Mouse (Mus musculus) myocyte (in vitro differentiated cells): Measurements from ENCODE around the gene Dock11. TPM values are rescaled to one million over a fixed set of nuclear protein-coding genes. Genes with fewer than 3 reads are reported as not detected.
A peak's percentile ranks its signal among the peaks of the same experiment; 100 is the strongest.

Source experiments
- H3K27me3 ChIP-seq: one replicate; pipeline ENCODE4 v1.6.1; 2011; ENCODE audit not compliant: control insufficient read depth, insufficient read depth, insufficient read length
- H3K36me3 ChIP-seq: one replicate; pipeline ENCODE4 v1.6.1; 2011; ENCODE audit not compliant: control insufficient read depth, insufficient read depth
- H3K4me2 ChIP-seq: one replicate; pipeline ENCODE4 v1.6.1; 2011; ENCODE audit warnings: low read depth, control low read depth
- H3K4me3 ChIP-seq: one replicate; pipeline ENCODE4 v1.5.1; 2011; ENCODE audit warnings: mild to moderate bottlenecking, control low read depth, moderate library complexity
- H3K79me2 ChIP-seq: one replicate; pipeline ENCODE4 v1.6.1; 2011; ENCODE audit not compliant: control insufficient read depth, insufficient read depth
- H3ac ChIP-seq: one replicate; pipeline ENCODE4 v1.6.1; 2011; ENCODE audit not compliant: control insufficient read depth, insufficient read length
- CEBPB ChIP-seq: IDR thresholded peaks from 2 replicates; pipeline ENCODE4 v1.6.1; 2011; ENCODE audit warnings: mild to moderate bottlenecking, moderate library complexity; ENCODE audit not compliant: poor library complexity, insufficient read depth, severe bottlenecking
- E2F4 ChIP-seq: IDR thresholded peaks from one replicate; pipeline ENCODE4 v1.6.1; 2011; ENCODE audit warnings: mild to moderate bottlenecking, control low read depth, moderate library complexity; ENCODE audit not compliant: insufficient read depth
- MAX ChIP-seq: IDR thresholded peaks from one replicate; pipeline ENCODE4 v1.6.1; 2011; ENCODE audit warnings: low read depth, mild to moderate bottlenecking, control low read depth
- MYOD1 ChIP-seq, 3 experiments: IDR thresholded peaks; one replicate each; pipeline ENCODE4 v1.6.1; 2011; ENCODE audit warnings: control low read depth in 2 of 3, low read depth in 2 of 3, mild to moderate bottlenecking in 2 of 3, moderate library complexity in 1 of 3; ENCODE audit not compliant: insufficient read length in 2 of 3, control insufficient read depth in 1 of 3
- MYOG ChIP-seq, 3 experiments: IDR thresholded peaks; one replicate each; pipeline ENCODE4 v1.6.1; 2011; ENCODE audit warnings: control low read depth in 2 of 3, low read depth in 2 of 3, mild to moderate bottlenecking in 2 of 3; ENCODE audit not compliant: insufficient read length in 2 of 3, control insufficient read depth in 1 of 3, insufficient read depth in 1 of 3
- POLR2A ChIP-seq: IDR thresholded peaks from one replicate; pipeline ENCODE4 v1.6.1; 2011; ENCODE audit warnings: low read depth, mild to moderate bottlenecking, control low read depth, moderate library complexity; ENCODE audit not compliant: insufficient read length
- POLR2AphosphoS2 ChIP-seq: IDR thresholded peaks from one replicate; pipeline ENCODE4 v1.6.1; 2011; ENCODE audit warnings: low read depth, control low read depth; ENCODE audit not compliant: insufficient read length
- REST ChIP-seq: IDR thresholded peaks from one replicate; pipeline ENCODE4 v1.6.1; 2011; ENCODE audit warnings: mild to moderate bottlenecking, control low read depth, moderate library complexity; ENCODE audit not compliant: insufficient read depth, insufficient read length
- SRF ChIP-seq: IDR thresholded peaks from one replicate; pipeline ENCODE4 v1.6.1; 2011; ENCODE audit warnings: low read depth; ENCODE audit not compliant: control insufficient read depth, insufficient read length
- TCF12 ChIP-seq: IDR thresholded peaks from one replicate; pipeline ENCODE4 v1.6.1; 2011; ENCODE audit warnings: mild to moderate bottlenecking, control low read depth; ENCODE audit not compliant: poor library complexity, insufficient read depth, severe bottlenecking
- TCF3 ChIP-seq: IDR thresholded peaks from one replicate; pipeline ENCODE4 v1.6.1; 2011; ENCODE audit warnings: low read depth, control low read depth; ENCODE audit not compliant: insufficient read length
- USF1 ChIP-seq: IDR thresholded peaks from one replicate; pipeline ENCODE4 v1.6.1; 2011; ENCODE audit warnings: low read depth, mild to moderate bottlenecking, control low read depth, moderate library complexity
- polyA plus RNA-seq: library from polyadenylated mRNA; unstranded; fragments of >200 nt; fragmentation: generic; extraction: Trizol; gene quantifications from one replicate; pipeline ENCODE4 v1.2.1, GENCODE M21; 2012; ENCODE audit warnings: missing spikeins

Dock11 gene
- polyA plus RNA-seq, 1 experiment = 6.2 TPM

GRCm38 (mm10) chrX:36047451-36047850 lies 158.8 kb downstream of the Dock11 start:
- H3K36me3 ChIP-seq = peaks cover 5% of the 10 kb centered on the region

GRCm38 (mm10) chrX:36050312-36050711 lies 161.7 kb downstream of the Dock11 start:
- peak overlapping the region; percentile 57 for H3K4me2 ChIP-seq
- no peaks in the 10 kb centered on the region for H3K36me3 ChIP-seq
- H3ac ChIP-seq = no peak overlapping the region
- no peaks in the 10 kb centered on the region for H3K79me2 ChIP-seq
- TF ChIP-seq TCF3 (no peak), POLR2AphosphoS2 (no peak)
- H3K27me3 ChIP-seq = no peaks in the 10 kb centered on the region
- no peak overlapping the region for H3K4me3 ChIP-seq

More at GRCm38 (mm10) chrX:36047451-36047850, 158.8 kb downstream of the Dock11 start:
- Histone ChIP-seq H3K79me2 (no peaks in the 10 kb centered on the region), H3K27me3 (no peaks in the 10 kb centered on the region), H3ac (no peak overlapping the region), H3K4me3 (no peak overlapping the region), H3K4me2 (no peak overlapping the region)
- no peak for TF ChIP-seq SRF
- no peak for TF ChIP-seq E2F4
- TF ChIP-seq TCF12 = no peak

- Histone ChIP-seq H3K79me2 (no peaks in the 10 kb centered on the region), H3K4me3 (no peak overlapping the region), H3K36me3 (no peaks in the 10 kb centered on the region), H3K4me2 (no peak overlapping the region), H3K27me3 (no peaks in the 10 kb centered on the region), H3ac (no peak overlapping the region)
- no peak for TF ChIP-seq TCF12
- TF ChIP-seq USF1 = no peak
- no peak for TF ChIP-seq CEBPB
- no peak for TF ChIP-seq MYOD1 (IDR thresholded peaks at IDR 0.05; ENCODE audit: control insufficient read depth in 1 of 3, insufficient read length in 2 of 3, low read depth in 2 of 3)
- no peak for TF ChIP-seq POLR2A
- TF ChIP-seq POLR2AphosphoS2 = no peak
Measured at GRCm38 (mm10) chrX:36073997-36074396, 185.4 kb downstream of the Dock11 start.

GRCm38 (mm10) chrX:36077164-36077563 lies 188.5 kb downstream of the Dock11 start:
- Histone ChIP-seq H3ac (no peak overlapping the region), H3K36me3 (no peaks in the 10 kb centered on the region), H3K79me2 (no peaks in the 10 kb centered on the region), H3K4me2 (no peak overlapping the region), H3K4me3 (no peak overlapping the region), H3K27me3 (no peaks in the 10 kb centered on the region)
- TF ChIP-seq MAX = no peak
- no peak for TF ChIP-seq E2F4
- TF ChIP-seq TCF3 = no peak

GRCm38 (mm10) chrX:36082917-36083316 lies 194.3 kb downstream of the Dock11 start:
- Histone ChIP-seq H3K27me3 (no peaks in the 10 kb centered on the region), H3K36me3 (no peaks in the 10 kb centered on the region), H3ac (no peak overlapping the region), H3K79me2 (no peaks in the 10 kb centered on the region), H3K4me3 (no peak overlapping the region), H3K4me2 (no peak overlapping the region)
- TF ChIP-seq REST = no peak
- TF ChIP-seq TCF3 = no peak
- TF ChIP-seq MYOG (IDR thresholded peaks at IDR 0.05; ENCODE audit: control insufficient read depth in 1 of 3, insufficient read depth in 1 of 3, insufficient read length in 2 of 3, low read depth in 2 of 3) = no peak

GRCm38 (mm10) chrX:36088464-36089256 lies 200.0 kb downstream of the Dock11 start:
- no peak overlapping the region for H3K4me3 ChIP-seq
- no peaks in the 10 kb centered on the region for H3K36me3 ChIP-seq
- TF ChIP-seq MYOG (IDR thresholded peaks at IDR 0.05; ENCODE audit: control insufficient read depth in 1 of 3, insufficient read depth in 1 of 3, insufficient read length in 2 of 3, low read depth in 2 of 3) = no peak
- no peak for TF ChIP-seq E2F4
- TF ChIP-seq TCF12 = no peak
- TF ChIP-seq CEBPB = no peak
- TF ChIP-seq MYOD1 (IDR thresholded peaks at IDR 0.05; ENCODE audit: control insufficient read depth in 1 of 3, insufficient read length in 2 of 3, low read depth in 2 of 3) = no peak
- TF ChIP-seq TCF3 = no peak
- TF ChIP-seq USF1 = no peak
- no peak for TF ChIP-seq REST
- TF ChIP-seq MAX = no peak
- TF ChIP-seq POLR2A = no peak
- TF ChIP-seq POLR2AphosphoS2 = no peak
- TF ChIP-seq SRF = no peak
- H3ac ChIP-seq = no peak overlapping the region
- no peak overlapping the region for H3K4me2 ChIP-seq
- H3K79me2 ChIP-seq = no peaks in the 10 kb centered on the region
- H3K27me3 ChIP-seq = no peaks in the 10 kb centered on the region
